Mouse (Mus musculus) heart, embryonic 14.5 days (tissue): Measurements from ENCODE around the gene Gm3646. TPM values are rescaled to one million over a fixed set of nuclear protein-coding genes. Genes with fewer than 3 reads are reported as not detected.

Experiments used
- ATAC-seq: fragments of 200-750 bp; cut with Nextera tagmentation; 2 replicates; pipeline ENCODE4 v1.8.0; 2017; ENCODE audit warnings: low read depth, moderate TSS enrichment; ENCODE audit not compliant: insufficient number of reproducible peaks, insufficient read depth, low FRiP score
- H3K27ac ChIP-seq, 2 experiments: fragments of 200-500 bp in 1 of 2; fragments of 300-500 bp in 1 of 2; sonication (generic) in 1 of 2; replicated peaks in 1 of 2; 2 replicates each; pipeline ENCODE4 v1.5.1; 2012 to 2014; ENCODE audit warnings: low read depth in 2 of 2, low read length in 2 of 2, control low read depth in 1 of 2, mild to moderate bottlenecking in 1 of 2, mixed read lengths in 1 of 2; ENCODE audit not compliant: control insufficient read depth in 1 of 2, insufficient read depth in 1 of 2
- H3K27me3 ChIP-seq: fragments of 300-500 bp; sonication (generic); 2 replicates; pipeline ENCODE4 v1.6.1; 2014; ENCODE audit warnings: mild to moderate bottlenecking, low read length, control low read depth; ENCODE audit not compliant: control insufficient read depth, insufficient read depth
- H3K36me3 ChIP-seq: fragments of 300-500 bp; sonication (generic); 2 replicates; pipeline ENCODE4 v1.6.1; 2014; ENCODE audit warnings: mild to moderate bottlenecking, control low read depth, low read length, mixed read lengths; ENCODE audit not compliant: control insufficient read depth, insufficient read depth
- H3K4me1 ChIP-seq, 2 experiments: fragments of 200-500 bp in 1 of 2; fragments of 300-500 bp in 1 of 2; sonication (generic) in 1 of 2; 2 replicates each; pipeline ENCODE4 v1.6.1; 2012 to 2014; ENCODE audit warnings: low read length in 2 of 2, control low read depth in 1 of 2, mixed read lengths in 1 of 2; ENCODE audit not compliant: control insufficient read depth in 2 of 2, insufficient read depth in 2 of 2
- H3K4me2 ChIP-seq: fragments of 300-500 bp; sonication (generic); 2 replicates; pipeline ENCODE4 v1.6.1; 2014; ENCODE audit warnings: mild to moderate bottlenecking, low read length
- H3K4me3 ChIP-seq, 2 experiments: fragments of 200-500 bp in 1 of 2; fragments of 300-500 bp in 1 of 2; sonication (generic) in 1 of 2; 2 replicates each; pipeline ENCODE4 v1.5.1; 2012 to 2014; ENCODE audit warnings: low read length in 2 of 2, mild to moderate bottlenecking in 2 of 2, control low read depth in 1 of 2, low read depth in 1 of 2, moderate library complexity in 1 of 2; ENCODE audit not compliant: control insufficient read depth in 1 of 2, insufficient read depth in 1 of 2
- H3K9ac ChIP-seq: fragments of 300-500 bp; sonication (generic); 2 replicates; pipeline ENCODE4 v1.6.1; 2014; ENCODE audit warnings: mild to moderate bottlenecking, low read length
- H3K9me3 ChIP-seq: fragments of 300-500 bp; sonication (generic); 2 replicates; pipeline ENCODE4 v1.6.1; 2016; ENCODE audit warnings: low read length, control low read depth; ENCODE audit not compliant: control insufficient read depth
- WGBS: fragments of 180-500 bp; shearing (Covaris S2); extraction: QIAGEN DNeasy Blood & Tissue Kit; methylation state at CpG from one replicate; pipeline ENCODE4 v1.1.7; 2014; 5-methylcytosine and 5-hydroxymethylcytosine counted together
- polyA plus RNA-seq: library from polyadenylated mRNA; unstranded; fragments of >200 nt; fragmentation: Nextera tagmentation; extraction: Ambion mirVana; gene quantifications from 2 replicates; pipeline ENCODE4 v1.2.1, GENCODE M21; 2014

The Gm3646 gene
- polyA plus RNA-seq, 1 experiment from 2014 or later, result 3.6 TPM

GRCm38 (mm10) chr1:39762025-39762370, 43.1 kb downstream of the Gm3646 start:
- no peaks in the 10 kb centered on the region for H3K36me3 ChIP-seq
- H3K27ac ChIP-seq, result peak overlapping the region; percentile 95
- WGBS, result 3% methylated on average over 10 of the region's 10 CpGs
- H3K4me2 ChIP-seq, result peak overlapping the region; percentile 81
- peak overlapping the region; percentile 32 to 36 for H3K4me3 ChIP-seq
- no peaks in the 10 kb centered on the region for H3K9me3 ChIP-seq
- no peaks in the 10 kb centered on the region for H3K27me3 ChIP-seq
- peak overlapping the region; percentile 62 for H3K9ac ChIP-seq
- peaks cover 27 to 31% of the 10 kb centered on the region in 2 experiments for H3K4me1 ChIP-seq
- ATAC-seq, result peak; percentile 68

GRCm38 (mm10) chr1:39761211-39762024, 43.7 kb downstream of the Gm3646 start:
- WGBS, result 6% methylated on average over 22 of the region's 22 CpGs
- peak overlapping the region; percentile 81 for H3K4me2 ChIP-seq
- peak overlapping the region; percentile 32 to 36 for H3K4me3 ChIP-seq
- no peaks in the 10 kb centered on the region for H3K36me3 ChIP-seq
- H3K4me1 ChIP-seq, result peaks cover 27 to 31% of the 10 kb centered on the region in 2 experiments
- H3K27ac ChIP-seq, result peak overlapping the region; percentile 95
- no peaks in the 10 kb centered on the region for H3K27me3 ChIP-seq
- peak; percentile 37 for ATAC-seq
- H3K9ac ChIP-seq, result peak overlapping the region; percentile 62
- no peaks in the 10 kb centered on the region for H3K9me3 ChIP-seq

GRCm38 (mm10) chr1:39760181-39760715, 44.9 kb downstream of the Gm3646 start:
- H3K9me3 ChIP-seq, result no peaks in the 10 kb centered on the region
- no peak overlapping the region for H3K4me2 ChIP-seq
- H3K4me1 ChIP-seq, result peaks cover 27 to 31% of the 10 kb centered on the region in 2 experiments
- H3K4me3 ChIP-seq, result no peak overlapping the region
- ATAC-seq, result no peak
- H3K27ac ChIP-seq, result no peak overlapping the region
- WGBS, result 77% methylated on average over 6 of the region's 6 CpGs
- no peaks in the 10 kb centered on the region for H3K27me3 ChIP-seq
- H3K9ac ChIP-seq, result peak overlapping the region; percentile 3; the same call in 1 of the 2 replicates
- no peaks in the 10 kb centered on the region for H3K36me3 ChIP-seq

- 20% methylated on average over 9 of the region's 9 CpGs for WGBS
- ATAC-seq, result no peak
- peak overlapping the region in 1 of 2 experiments; percentile 50; a peak in 2 of 4 replicates for H3K27ac ChIP-seq
- no peaks in the 10 kb centered on the region for H3K36me3 ChIP-seq
- peaks cover 30 to 36% of the 10 kb centered on the region in 2 experiments for H3K4me1 ChIP-seq
- H3K4me3 ChIP-seq, result no peak overlapping the region
- no peaks in the 10 kb centered on the region for H3K27me3 ChIP-seq
- no peaks in the 10 kb centered on the region for H3K9me3 ChIP-seq
- H3K9ac ChIP-seq, result 0 out of 2 replicates have a peak overlapping the region, but pooled peaks have one; percentile 3
- no peak overlapping the region for H3K4me2 ChIP-seq
Measured at GRCm38 (mm10) chr1:39759231-39760175, 45.6 kb downstream of the Gm3646 start.

GRCm38 (mm10) chr1:39758244-39758643, 46.9 kb downstream of the Gm3646 start:
- no peak overlapping the region for H3K4me2 ChIP-seq
- H3K27me3 ChIP-seq, result no peaks in the 10 kb centered on the region
- H3K9ac ChIP-seq, result no peak overlapping the region
- no peak overlapping the region for H3K4me3 ChIP-seq
- 65% methylated on average over 9 of the region's 9 CpGs for WGBS
- H3K4me1 ChIP-seq, result peaks cover 34 to 42% of the 10 kb centered on the region in 2 experiments
- H3K9me3 ChIP-seq, result no peaks in the 10 kb centered on the region
- no peak for ATAC-seq
- H3K27ac ChIP-seq, result no peak overlapping the region
- H3K36me3 ChIP-seq, result no peaks in the 10 kb centered on the region

GRCm38 (mm10) chr1:39756952-39757351, 48.2 kb downstream of the Gm3646 start:
- peaks cover 30 to 34% of the 10 kb centered on the region in 2 experiments for H3K4me1 ChIP-seq
- no peak overlapping the region for H3K9ac ChIP-seq
- H3K27ac ChIP-seq, result no peak overlapping the region
- H3K27me3 ChIP-seq, result no peaks in the 10 kb centered on the region
- no peak overlapping the region for H3K4me3 ChIP-seq
- WGBS, result 77% methylated on average over 11 of the region's 11 CpGs
- H3K4me2 ChIP-seq, result no peak overlapping the region
- no peaks in the 10 kb centered on the region for H3K36me3 ChIP-seq
- H3K9me3 ChIP-seq, result no peaks in the 10 kb centered on the region
- no peak for ATAC-seq

- H3K4me2 ChIP-seq, result peak overlapping the region; percentile 30; the same call in 1 of the 2 replicates
Measured at GRCm38 (mm10) chr1:39754224-39754957, 50.7 kb downstream of the Gm3646 start.

More at GRCm38 (mm10) chr1:39754224-39754957, 50.7 kb downstream of the Gm3646 start:
- Histone ChIP-seq H3K36me3 (no peaks in the 10 kb centered on the region), H3K9ac (no peak overlapping the region), H3K9me3 (no peaks in the 10 kb centered on the region), H3K4me1 (peaks cover 25 to 26% of the 10 kb centered on the region in 2 experiments), H3K27ac (peak overlapping the region; percentile 54 to 59), H3K27me3 (no peaks in the 10 kb centered on the region), H3K4me3 (no peak overlapping the region)
- 25% methylated on average over 13 of the region's 13 CpGs for WGBS
- ATAC-seq, result 0 out of 2 replicates have a peak, but pooled peaks have one; percentile 13
